Mouse (Mus musculus): ENCODE data around the gene Gm11562. TPM values are rescaled to one million over a fixed set of nuclear protein-coding genes. Genes with fewer than 3 reads are reported as not detected.
"Not testable (repeated sequence)": the region's sequence is repeated elsewhere in the genome, so short reads cannot be mapped to it uniquely, and the experiment has no call there.

Gene Gm11562
- not detected in 2 replicates for polyA plus RNA-seq (2016; fragmentation: Nextera tagmentation; extraction: Ambion mirVana)

DNA sequence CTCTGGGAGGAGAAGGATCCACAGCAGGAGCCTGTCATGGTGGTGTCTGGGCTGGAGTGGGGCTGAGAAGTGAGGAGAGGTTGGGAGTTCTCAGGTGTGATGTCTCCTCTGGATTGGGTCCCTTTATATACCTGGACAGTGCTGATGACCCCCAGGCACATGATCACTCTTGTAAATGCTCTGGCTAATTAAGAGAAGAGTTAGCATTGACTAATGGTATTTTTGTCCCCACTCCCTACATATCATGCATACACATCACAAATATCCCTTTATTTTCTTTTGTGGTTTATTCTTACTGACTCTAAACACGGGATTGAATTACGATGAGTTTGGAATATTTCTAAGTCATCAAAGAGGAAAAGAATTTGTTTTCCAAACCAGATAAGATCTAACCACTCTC lies at the start of gene Gm11562:
Gene Gm11562 (minus strand): TSS at position 101 of the 400 bp plus-strand sequence.
- no peak within 1 kb of the TSS for H3K27ac ChIP-seq (replicated peaks)
- WGBS, result 92% methylated on average over 2 of the region's 2 CpGs
- DNase-seq (ENCODE audit: low spot score), result no peak
- H3K27me3 ChIP-seq (replicated peaks; ENCODE audit: low read depth, poor library complexity, severe bottlenecking), result no peaks in the 10 kb centered on the region
- no peaks in the 10 kb centered on the region for H3K4me1 ChIP-seq
- H3K4me3 ChIP-seq, result no peak within 1 kb of the TSS
- no peaks in the 10 kb centered on the region for H3K36me3 ChIP-seq (replicated peaks)
- no peaks in the 10 kb centered on the region for H3K9me3 ChIP-seq

DNA sequence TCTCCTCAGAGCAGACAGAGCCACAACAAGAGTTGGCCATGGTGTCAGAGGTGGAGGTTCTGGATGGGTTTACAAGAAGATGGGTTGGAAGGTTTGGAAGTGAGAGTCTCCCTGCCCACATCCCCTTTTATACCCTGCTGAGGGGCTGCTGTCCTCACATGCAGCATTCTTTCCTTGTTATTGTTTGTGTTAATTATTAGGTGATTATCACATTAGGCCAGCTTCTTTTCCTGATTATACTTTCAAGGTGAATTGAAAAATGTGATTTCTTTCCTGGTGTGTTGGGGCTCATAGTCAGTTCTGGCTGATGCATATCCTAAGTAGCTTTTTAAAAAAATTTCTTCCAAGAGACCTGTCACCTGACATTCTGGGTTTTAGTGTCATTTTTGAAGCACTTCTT lies 45.6 kb upstream of the Gm11562 start, which contains the start of gene Krtap4-6:
Gene Krtap4-6 (minus strand): TSS at position 101 of the 400 bp plus-strand sequence.
- no peaks in the 10 kb centered on the region for H3K27me3 ChIP-seq (replicated peaks; ENCODE audit: low read depth, poor library complexity, severe bottlenecking)
- H3K36me3 ChIP-seq (replicated peaks), result no peaks in the 10 kb centered on the region
- no peaks in the 10 kb centered on the region for H3K4me1 ChIP-seq
- no peaks in the 10 kb centered on the region for H3K9me3 ChIP-seq
- no peak within 1 kb of the TSS for H3K27ac ChIP-seq (replicated peaks)
- no peak for DNase-seq (ENCODE audit: low spot score)
- H3K4me3 ChIP-seq, result no peak within 1 kb of the TSS

DNA sequence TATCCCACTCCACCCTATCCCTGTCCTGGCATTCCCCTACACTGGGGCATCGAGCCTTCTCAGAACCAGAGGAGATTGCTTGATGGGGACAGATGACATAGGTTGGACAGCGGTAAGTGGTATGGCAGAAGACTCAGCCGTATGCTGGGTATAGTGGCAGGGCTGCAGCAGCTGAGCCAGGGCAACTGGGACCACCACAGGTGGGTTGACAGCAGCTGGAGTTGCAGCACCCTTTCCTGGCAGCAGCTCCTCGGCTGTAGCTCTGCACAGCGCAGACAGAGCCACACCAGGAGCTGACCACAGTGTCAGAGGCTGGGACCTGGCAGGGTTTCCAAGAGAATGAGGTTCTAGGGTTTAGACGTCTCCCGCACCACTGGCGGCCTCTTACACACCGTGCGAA lies 42.6 kb upstream of the Gm11562 start:
- Histone ChIP-seq H3K36me3 (replicated peaks) (no peaks in the 10 kb centered on the region), H3K4me3 (no peak overlapping the region), H3K27ac (replicated peaks) (no peak overlapping the region), H3K27me3 (replicated peaks; ENCODE audit: low read depth, poor library complexity, severe bottlenecking) (no peaks in the 10 kb centered on the region), H3K4me1 (no peaks in the 10 kb centered on the region), H3K9me3 (no peaks in the 10 kb centered on the region)
- 89% methylated on average over 10 of the region's 10 CpGs for WGBS
- DNase-seq (ENCODE audit: low spot score), result no peak

DNA sequence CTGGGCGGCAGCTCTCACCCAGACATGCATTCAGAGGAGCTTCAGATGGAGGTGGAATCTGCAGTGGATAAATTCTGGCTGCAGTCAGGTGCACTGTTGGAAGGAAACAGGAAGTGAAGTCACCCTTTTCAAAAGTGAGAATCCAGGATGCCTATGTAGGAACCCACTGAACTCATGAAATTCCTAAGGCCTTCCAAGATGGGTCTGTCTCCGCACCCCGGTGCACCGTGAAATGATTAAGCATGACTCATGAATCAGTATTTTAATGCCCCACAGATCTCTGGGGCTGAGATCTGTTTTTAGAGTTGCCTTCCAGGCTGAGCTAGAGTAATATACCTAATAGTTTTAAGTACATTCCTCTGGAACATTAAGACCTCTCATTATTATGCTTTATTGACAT lies 39.0 kb upstream of the Gm11562 start:
- Histone ChIP-seq H3K4me1 (no peaks in the 10 kb centered on the region), H3K27ac (replicated peaks) (no peak overlapping the region), H3K4me3 (no peak overlapping the region), H3K9me3 (no peaks in the 10 kb centered on the region), H3K36me3 (replicated peaks) (no peaks in the 10 kb centered on the region), H3K27me3 (replicated peaks; ENCODE audit: low read depth, poor library complexity, severe bottlenecking) (no peaks in the 10 kb centered on the region)
- DNase-seq (ENCODE audit: low spot score), result no peak
- WGBS, result 86% methylated on average over 4 of the region's 4 CpGs

DNA sequence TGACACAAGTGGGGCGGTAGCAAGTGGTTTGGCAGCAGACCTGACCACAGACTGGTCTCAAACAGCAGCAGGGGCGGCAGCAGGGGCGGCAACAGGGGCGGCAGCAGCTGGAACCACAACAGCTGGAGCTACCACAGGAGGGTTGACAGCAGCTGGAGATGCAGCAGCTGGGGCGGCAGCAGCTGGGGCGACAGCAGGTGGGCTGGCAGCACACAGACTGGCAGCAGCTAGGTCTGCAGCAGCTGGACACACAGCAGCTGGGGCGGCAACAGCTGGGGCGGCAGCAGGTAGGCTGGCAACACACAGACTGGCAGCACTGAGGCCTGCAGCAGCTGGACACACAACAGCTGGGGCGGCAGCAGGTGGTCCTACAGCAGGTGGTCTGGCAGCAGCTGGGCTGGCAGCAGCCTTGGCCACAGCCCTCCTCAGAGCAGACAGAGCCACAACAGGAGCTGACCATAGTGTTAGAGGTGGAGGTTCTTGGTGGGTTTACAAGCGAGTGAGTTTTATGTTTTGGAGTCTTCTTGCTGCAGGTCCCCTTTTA lies 38.3 kb upstream of the Gm11562 start, which contains the start of gene Gm11563:
Gene Gm11563 (minus strand): TSS at position 494 of the 544 bp plus-strand sequence.
- H3K27me3 ChIP-seq (replicated peaks; ENCODE audit: low read depth, poor library complexity, severe bottlenecking); H3K36me3 ChIP-seq (replicated peaks); H3K4me1 ChIP-seq; H3K27ac ChIP-seq (replicated peaks); DNase-seq (ENCODE audit: low spot score); H3K9me3 ChIP-seq; H3K4me3 ChIP-seq: not testable (repeated sequence)
- WGBS, result 60% methylated on average over 10 of the region's 10 CpGs

DNA sequence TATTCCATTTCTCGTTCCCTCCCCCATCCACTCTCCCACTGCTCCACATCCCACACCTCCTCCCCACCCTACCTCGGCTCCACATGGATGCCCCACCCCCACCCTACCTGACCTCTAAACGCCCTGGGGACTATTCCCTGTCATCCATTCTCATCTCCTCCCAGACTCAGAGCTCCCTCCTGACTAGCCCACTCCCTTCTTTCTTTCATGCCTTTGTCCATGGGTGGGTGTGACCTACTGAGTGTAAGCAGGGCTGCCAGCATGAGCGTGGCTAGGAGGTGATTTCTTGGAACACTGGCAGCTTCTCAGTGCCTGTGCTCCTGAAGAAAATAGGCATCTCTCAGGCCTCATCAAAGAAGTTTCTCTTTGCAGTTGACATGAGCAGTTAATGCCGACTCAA lies 36.8 kb upstream of the Gm11562 start:
- no peaks in the 10 kb centered on the region for H3K9me3 ChIP-seq
- no peaks in the 10 kb centered on the region for H3K36me3 ChIP-seq (replicated peaks)
- no peak for DNase-seq (ENCODE audit: low spot score)
- 54% methylated on average over 5 of the region's 5 CpGs for WGBS
- no peaks in the 10 kb centered on the region for H3K4me1 ChIP-seq
- no peaks in the 10 kb centered on the region for H3K27me3 ChIP-seq (replicated peaks; ENCODE audit: low read depth, poor library complexity, severe bottlenecking)
- H3K27ac ChIP-seq (replicated peaks), result no peak overlapping the region
- H3K4me3 ChIP-seq, result no peak overlapping the region

DNA sequence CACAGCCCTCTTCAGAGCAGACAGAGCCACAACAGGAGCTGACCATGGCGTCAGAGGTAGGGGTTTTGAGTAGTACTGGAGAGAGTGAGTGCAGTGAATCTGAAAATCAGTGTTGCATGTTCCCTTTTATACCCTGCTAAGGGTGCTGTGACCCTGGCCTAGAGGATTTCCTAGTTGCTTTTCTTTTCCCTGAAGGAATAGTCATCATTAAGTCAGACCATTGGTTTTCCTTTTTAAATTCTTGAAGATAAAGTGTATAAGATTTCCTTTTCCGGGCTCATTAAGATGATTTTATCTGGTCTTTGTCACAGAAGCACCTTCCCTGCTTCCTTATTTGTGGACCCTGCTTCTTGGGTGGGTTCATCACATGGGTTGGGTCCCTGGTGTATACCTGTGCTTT lies 29.9 kb upstream of the Gm11562 start, which contains the start of gene Gm11555:
Gene Gm11555 (minus strand): TSS at position 101 of the 400 bp plus-strand sequence.
- Histone ChIP-seq H3K4me3 (no peak within 1 kb of the TSS), H3K9me3 (no peaks in the 10 kb centered on the region), H3K27me3 (replicated peaks; ENCODE audit: low read depth, poor library complexity, severe bottlenecking) (no peaks in the 10 kb centered on the region), H3K4me1 (no peaks in the 10 kb centered on the region), H3K27ac (replicated peaks) (no peak within 1 kb of the TSS), H3K36me3 (replicated peaks) (no peaks in the 10 kb centered on the region)
- no peak for DNase-seq (ENCODE audit: low spot score)
- 82% methylated on average over 2 of the region's 2 CpGs for WGBS

DNA sequence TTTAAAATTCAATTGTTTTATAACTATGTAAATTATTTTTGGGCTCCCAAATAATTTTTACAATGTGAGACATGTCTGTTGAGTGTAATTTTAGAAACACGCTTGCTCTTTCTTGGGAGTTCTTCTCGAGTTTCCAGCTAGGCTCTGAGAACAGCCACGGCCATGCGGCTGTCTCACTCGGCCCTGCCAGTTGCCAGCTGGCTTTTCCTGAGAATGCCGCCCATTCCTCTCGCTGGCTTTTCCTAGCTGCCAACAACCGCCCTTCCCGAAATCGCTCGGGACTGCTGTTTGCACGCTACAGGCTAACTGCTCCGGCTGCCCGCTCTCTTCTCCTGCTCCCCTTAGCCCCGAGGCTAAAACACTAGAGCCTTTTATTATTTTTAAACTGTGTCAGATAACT lies 26.2 kb upstream of the Gm11562 start:
- H3K36me3 ChIP-seq (replicated peaks), result no peaks in the 10 kb centered on the region
- H3K4me1 ChIP-seq, result no peaks in the 10 kb centered on the region
- 82% methylated on average over 15 of the region's 15 CpGs for WGBS
- H3K27me3 ChIP-seq (replicated peaks; ENCODE audit: low read depth, poor library complexity, severe bottlenecking), result no peaks in the 10 kb centered on the region; the same call in 1 of the 2 replicates
- no peak for DNase-seq (ENCODE audit: low spot score)
- no peaks in the 10 kb centered on the region for H3K9me3 ChIP-seq
- H3K27ac ChIP-seq (replicated peaks), result no peak overlapping the region
- no peak overlapping the region for H3K4me3 ChIP-seq

DNA sequence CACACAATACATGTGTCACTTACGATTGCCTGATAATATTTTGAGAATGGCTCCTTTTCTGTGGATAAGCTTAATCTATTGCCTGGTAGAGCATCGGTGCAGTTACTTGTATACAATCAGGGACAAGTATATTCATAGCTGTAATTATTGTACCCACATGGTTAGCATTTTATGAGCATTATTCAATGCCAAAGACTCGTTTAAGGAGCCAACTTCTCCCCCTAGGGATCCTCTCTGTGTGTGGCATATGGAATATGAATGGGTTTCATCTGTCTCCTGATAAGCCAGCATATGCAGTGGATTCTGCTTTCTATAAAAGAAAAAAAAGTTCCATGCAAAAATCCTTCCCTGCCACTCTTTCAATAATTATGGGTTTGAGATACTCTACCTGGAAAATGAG lies 24.1 kb upstream of the Gm11562 start:
- Histone ChIP-seq H3K27me3 (replicated peaks; ENCODE audit: low read depth, poor library complexity, severe bottlenecking) (no peaks in the 10 kb centered on the region; the same call in 1 of the 2 replicates), H3K4me3 (no peak overlapping the region), H3K27ac (replicated peaks) (no peak overlapping the region), H3K4me1 (no peaks in the 10 kb centered on the region), H3K9me3 (no peaks in the 10 kb centered on the region), H3K36me3 (replicated peaks) (no peaks in the 10 kb centered on the region)
- WGBS, result 85% methylated on average over 3 of the region's 3 CpGs
- no peak for DNase-seq (ENCODE audit: low spot score)

DNA sequence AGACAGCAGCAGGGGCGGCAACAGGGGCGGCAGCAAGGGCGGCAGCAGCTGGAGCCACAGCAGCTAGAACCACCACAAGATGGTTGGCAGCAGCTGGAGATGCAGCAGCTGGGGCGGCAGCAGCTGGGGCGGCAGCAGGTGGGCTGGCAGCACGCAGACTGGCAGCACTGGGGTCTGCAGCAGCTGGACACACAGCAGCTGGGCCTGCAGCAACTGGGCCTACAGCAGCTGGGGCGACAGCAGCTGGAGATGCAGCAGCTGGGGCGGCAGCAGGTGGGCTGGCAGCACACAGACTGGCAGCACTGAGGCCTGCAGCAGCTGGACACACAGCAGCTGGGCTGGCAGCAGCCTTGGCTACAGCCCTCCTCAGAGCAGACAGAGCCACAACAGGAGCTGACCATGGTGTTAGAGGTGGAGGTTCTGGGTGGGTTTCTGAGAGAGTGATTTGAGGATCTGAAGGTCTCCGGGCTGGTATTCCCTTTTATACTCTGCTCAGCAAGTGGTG lies 23.5 kb upstream of the Gm11562 start, which contains the start of gene Krtap4-7:
Gene Krtap4-7 (minus strand): TSS at position 455 of the 505 bp plus-strand sequence.
- H3K4me3 ChIP-seq; H3K27ac ChIP-seq (replicated peaks); DNase-seq (ENCODE audit: low spot score); H3K4me1 ChIP-seq; H3K36me3 ChIP-seq (replicated peaks); H3K27me3 ChIP-seq (replicated peaks; ENCODE audit: low read depth, poor library complexity, severe bottlenecking); H3K9me3 ChIP-seq: not testable (repeated sequence)
- 86% methylated on average over 9 of the region's 9 CpGs for WGBS

DNA sequence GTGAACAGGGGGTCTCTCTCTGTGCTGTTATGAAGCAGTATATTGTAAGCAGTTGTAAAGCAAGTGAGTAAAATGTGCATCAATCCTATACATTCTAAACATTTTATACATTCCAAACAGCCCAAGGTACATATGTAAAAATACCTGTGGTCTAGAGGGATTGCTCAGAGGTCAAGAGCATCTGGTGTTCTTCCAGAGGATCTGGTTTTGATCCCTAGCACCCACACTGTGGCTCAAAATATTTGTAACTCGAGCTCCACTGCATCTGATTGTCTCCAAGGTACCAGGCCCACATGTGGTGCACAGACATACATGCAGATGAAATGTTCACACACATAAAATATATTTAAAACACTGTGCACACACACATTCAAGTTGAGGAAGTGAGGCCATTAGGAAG lies 20.7 kb upstream of the Gm11562 start:
- WGBS, result 42% methylated on average over 1 of the region's 1 CpGs
- no peaks in the 10 kb centered on the region for H3K9me3 ChIP-seq
- no peak overlapping the region for H3K4me3 ChIP-seq
- no peak overlapping the region for H3K27ac ChIP-seq (replicated peaks)
- no peaks in the 10 kb centered on the region for H3K36me3 ChIP-seq (replicated peaks)
- H3K27me3 ChIP-seq (replicated peaks; ENCODE audit: low read depth, poor library complexity, severe bottlenecking), result no peaks in the 10 kb centered on the region; the same call in 1 of the 2 replicates
- DNase-seq (ENCODE audit: low spot score), result no peak
- no peaks in the 10 kb centered on the region for H3K4me1 ChIP-seq

DNA sequence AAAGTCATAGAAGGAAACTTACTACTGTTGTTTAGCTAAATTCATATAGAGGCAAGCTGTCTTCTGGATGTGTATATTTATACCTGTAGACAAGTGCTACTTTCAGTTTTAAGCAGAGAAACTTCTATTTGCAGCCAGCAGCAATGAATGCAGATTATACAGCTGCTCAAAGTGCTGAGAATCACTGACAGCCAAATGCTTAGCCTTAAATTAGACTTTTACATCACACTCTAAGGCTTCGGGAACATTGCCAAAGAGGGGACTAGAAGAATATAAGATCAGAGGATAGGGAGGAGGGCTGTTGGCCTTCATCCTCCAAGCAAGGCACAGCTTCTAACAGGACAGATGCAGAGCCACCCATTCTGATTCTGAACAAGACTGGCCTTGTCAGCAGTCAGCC lies 16.9 kb upstream of the Gm11562 start:
- Histone ChIP-seq H3K4me3 (no peak overlapping the region), H3K27me3 (replicated peaks; ENCODE audit: low read depth, poor library complexity, severe bottlenecking) (no peaks in the 10 kb centered on the region; the same call in 1 of the 2 replicates), H3K9me3 (no peaks in the 10 kb centered on the region), H3K36me3 (replicated peaks) (no peaks in the 10 kb centered on the region), H3K27ac (replicated peaks) (no peak overlapping the region), H3K4me1 (no peaks in the 10 kb centered on the region)
- 80% methylated on average over 1 of the region's 1 CpGs for whole genome bisulfite sequencing
- no peak for DNase-seq (ENCODE audit: low spot score)

DNA sequence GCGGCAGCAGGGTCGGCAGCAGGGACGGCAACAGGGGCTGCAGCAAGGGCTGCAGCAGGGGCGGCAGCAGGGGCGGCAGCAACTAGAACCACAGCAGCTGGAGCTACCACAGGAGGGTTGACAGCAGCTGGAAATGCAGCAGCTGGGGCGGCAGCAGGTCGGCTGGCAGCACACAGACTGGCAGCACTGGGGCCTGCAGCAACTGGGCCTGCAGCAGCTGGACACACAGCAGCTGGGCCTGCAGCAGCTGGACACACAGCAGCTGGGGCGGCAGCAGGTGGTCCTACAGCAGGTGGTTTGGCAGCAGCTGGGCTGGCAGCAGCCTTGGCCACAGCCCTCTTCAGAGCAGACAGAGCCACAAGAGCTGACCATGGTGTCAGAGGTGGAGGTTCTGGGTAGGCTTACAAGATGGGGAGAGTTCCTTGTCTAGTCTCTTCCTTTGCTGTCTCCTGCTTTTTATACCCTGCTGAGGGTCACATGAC lies 14.5 kb upstream of the Gm11562 start, which contains the start of gene Krtap4-2:
Gene Krtap4-2 (minus strand): TSS at position 432 of the 482 bp plus-strand sequence.
- no peak within 1 kb of the TSS for H3K27ac ChIP-seq (replicated peaks)
- H3K4me3 ChIP-seq, result no peak within 1 kb of the TSS
- no peaks in the 10 kb centered on the region for H3K9me3 ChIP-seq
- H3K4me1 ChIP-seq, result no peaks in the 10 kb centered on the region
- H3K36me3 ChIP-seq (replicated peaks), result no peaks in the 10 kb centered on the region
- 36% methylated on average over 8 of the region's 8 CpGs for WGBS
- no peaks in the 10 kb centered on the region; the same call in 1 of the 2 replicates for H3K27me3 ChIP-seq (replicated peaks; ENCODE audit: low read depth, poor library complexity, severe bottlenecking)
- DNase-seq (ENCODE audit: low spot score), result no peak

Measured in embryonic facial prominence, embryonic 10.5 days (tissue).